Mouse (Mus musculus): ENCODE results near the gene Epc2. TPM values are rescaled to one million over a fixed set of nuclear protein-coding genes. Genes with fewer than 3 reads are reported as not detected.
A peak's percentile ranks its signal among the peaks of the same experiment; 100 is the strongest.

Epc2 gene
- total and polyA plus RNA-seq, 3 experiments: 5.9 to 19.3 (median 17.6) TPM

DNA sequence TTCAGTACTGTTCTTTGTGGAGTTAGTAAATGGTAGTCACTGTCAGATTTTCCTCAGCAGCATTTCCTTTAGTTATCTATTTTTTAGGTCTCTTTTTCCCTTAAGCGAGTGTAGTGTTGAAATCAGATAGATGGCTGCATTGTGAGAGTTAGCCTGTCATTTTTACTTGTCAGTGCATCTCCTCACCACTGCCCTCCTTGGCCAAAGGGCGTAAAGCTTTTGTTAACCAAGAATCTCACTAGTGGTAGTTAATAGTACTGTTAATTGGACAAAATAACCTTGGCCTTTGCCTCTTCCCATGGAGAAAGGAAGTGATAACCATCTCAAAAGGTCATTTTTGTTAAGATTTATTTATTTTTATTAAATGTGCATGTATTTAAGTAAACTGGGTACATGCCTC is 6.5 kb downstream of the Epc2 start:
- 65% methylated on average over 2 of the region's 2 CpGs for WGBS
- Histone ChIP-seq H3K4me1 (ENCODE audit: control insufficient read depth, insufficient read depth, low read length) (peaks cover 6% of the 10 kb centered on the region), H3K36me3 (ENCODE audit: control insufficient read depth, insufficient read depth, low read length) (peaks cover 2% of the 10 kb centered on the region; the same call in 1 of the 2 replicates), H3K79me2 (replicated peaks; ENCODE audit: control insufficient read depth, insufficient read depth, low read length) (peaks cover 11% of the 10 kb centered on the region), H3K9ac (ENCODE audit: low read depth, low read length) (no peak overlapping the region), H3K27ac (no peak overlapping the region), H3K27me3 (ENCODE audit: control insufficient read depth, insufficient read depth, low read length) (no peaks in the 10 kb centered on the region), H3K4me3 (no peak overlapping the region)
- TF ChIP-seq CTCF (IDR thresholded peaks at IDR 0.05) (peak; percentile 18; the same call in 1 of the 2 replicates), POLR2A (IDR thresholded peaks at IDR 0.05; ENCODE audit: insufficient read depth, low read depth, low read length) (no peak)
- no peak for DNase-seq
- intact Hi-C loops (cut with DNase I): no loop called here

DNA sequence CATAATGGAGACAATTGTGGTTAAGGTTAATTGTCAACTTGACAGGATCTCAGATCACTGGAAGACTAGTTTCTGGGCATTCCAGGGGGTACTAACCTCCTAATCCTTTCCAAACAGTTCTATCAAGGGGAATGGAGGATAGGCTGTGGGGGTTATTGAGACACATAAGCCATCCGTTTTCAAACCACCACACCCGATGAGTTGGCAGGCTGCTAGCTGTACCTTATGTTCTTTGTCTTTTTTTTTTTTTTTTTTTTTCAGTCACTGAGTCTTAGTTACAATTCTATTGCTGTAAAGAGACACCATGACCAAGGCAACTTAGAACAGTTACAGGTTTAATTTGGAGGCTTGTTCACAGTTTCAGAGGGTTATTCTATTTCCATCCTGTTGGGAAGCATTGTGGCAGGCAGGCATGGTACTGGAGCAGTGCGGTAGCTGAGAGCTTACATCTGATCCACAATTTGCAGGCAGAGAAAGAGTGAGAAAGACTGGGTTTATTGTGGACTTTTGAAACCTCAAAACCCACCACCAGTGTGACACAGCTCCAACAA is 14.5 kb downstream of the Epc2 start:
- H3K4me3 ChIP-seq: no peak overlapping the region
- TF ChIP-seq POLR2A (IDR thresholded peaks at IDR 0.05; ENCODE audit: insufficient read depth, low read depth, low read length): no peak
- no peak for TF ChIP-seq EP300 (IDR thresholded peaks at IDR 0.05; ENCODE audit: insufficient read depth, low read depth, low read length)
- 38% methylated on average over 3 of the region's 3 CpGs for WGBS
- no peak overlapping the region for H3K9ac ChIP-seq (ENCODE audit: low read depth, low read length)
- DNase-seq: no peak
- peaks cover 3% of the 10 kb centered on the region for H3K36me3 ChIP-seq (ENCODE audit: control insufficient read depth, insufficient read depth, low read length)
- no peak overlapping the region for H3K27ac ChIP-seq
- H3K4me1 ChIP-seq (ENCODE audit: control insufficient read depth, insufficient read depth, low read length): peaks cover 6% of the 10 kb centered on the region
- no peaks in the 10 kb centered on the region for H3K27me3 ChIP-seq (ENCODE audit: control insufficient read depth, insufficient read depth, low read length)
- intact Hi-C loops (cut with DNase I): no loop called here
- peaks cover 9% of the 10 kb centered on the region for H3K79me2 ChIP-seq (replicated peaks; ENCODE audit: control insufficient read depth, insufficient read depth, low read length)

DNA sequence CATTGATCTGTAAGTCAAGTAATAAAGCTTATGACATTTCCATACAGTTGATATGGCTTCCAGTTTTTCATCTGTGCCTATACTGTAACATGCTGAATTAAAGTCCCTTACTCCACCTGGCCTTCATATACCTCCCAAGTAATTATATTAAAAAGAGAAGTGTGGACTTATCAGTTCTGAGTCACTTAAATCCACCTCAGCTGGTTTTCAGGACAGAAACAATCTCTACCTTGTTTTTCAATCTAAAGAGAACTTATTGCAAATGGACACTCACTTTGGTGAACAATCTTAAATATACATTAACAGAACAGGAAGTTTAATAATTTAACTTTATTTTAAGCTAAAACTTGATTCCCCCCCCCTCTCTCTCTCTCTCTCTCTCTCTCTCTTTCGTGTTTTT is 15.8 kb downstream of the Epc2 start:
- intact Hi-C loops (cut with DNase I): no loop called here
- Histone ChIP-seq H3K79me2 (replicated peaks; ENCODE audit: control insufficient read depth, insufficient read depth, low read length) (peaks cover 8% of the 10 kb centered on the region), H3K27me3 (ENCODE audit: control insufficient read depth, insufficient read depth, low read length) (no peaks in the 10 kb centered on the region), H3K36me3 (ENCODE audit: control insufficient read depth, insufficient read depth, low read length) (peaks cover 4% of the 10 kb centered on the region), H3K27ac (no peak overlapping the region), H3K9ac (ENCODE audit: low read depth, low read length) (no peak overlapping the region), H3K4me3 (no peak overlapping the region), H3K4me1 (ENCODE audit: control insufficient read depth, insufficient read depth, low read length) (peaks cover 8% of the 10 kb centered on the region)
- TF ChIP-seq EP300 (IDR thresholded peaks at IDR 0.05; ENCODE audit: insufficient read depth, low read depth, low read length) (no peak), CTCF (IDR thresholded peaks at IDR 0.05) (no peak), POLR2A (IDR thresholded peaks at IDR 0.05; ENCODE audit: insufficient read depth, low read depth, low read length) (no peak)
- 75% methylated on average over 1 of the region's 1 CpGs for WGBS
- no peak for DNase-seq

DNA sequence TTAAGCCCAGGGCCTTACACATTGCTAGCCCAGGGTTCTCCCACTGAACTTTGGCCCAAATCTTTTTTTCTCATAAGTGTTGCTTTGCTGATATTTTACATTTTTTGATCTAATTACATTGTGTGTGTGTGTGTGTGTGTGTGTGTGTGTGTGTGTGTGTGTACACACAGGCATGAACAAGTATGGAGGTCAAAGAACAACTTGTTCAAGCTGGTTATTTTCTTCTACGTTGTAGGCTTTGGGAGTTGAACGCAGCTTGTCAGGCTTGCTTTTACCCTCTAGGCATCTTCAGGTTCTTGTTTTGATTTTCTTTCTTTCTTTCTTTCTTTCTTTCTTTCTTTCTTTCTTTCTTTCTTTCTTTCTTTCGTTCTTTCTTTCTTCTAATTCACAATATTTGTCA is 19.9 kb downstream of the Epc2 start:
- Histone ChIP-seq H3K4me1 (ENCODE audit: control insufficient read depth, insufficient read depth, low read length) (peaks cover 10% of the 10 kb centered on the region), H3K36me3 (ENCODE audit: control insufficient read depth, insufficient read depth, low read length) (peaks cover 8% of the 10 kb centered on the region), H3K27me3 (ENCODE audit: control insufficient read depth, insufficient read depth, low read length) (no peaks in the 10 kb centered on the region), H3K4me3 (no peak overlapping the region), H3K79me2 (replicated peaks; ENCODE audit: control insufficient read depth, insufficient read depth, low read length) (peaks cover 5% of the 10 kb centered on the region; the same call in 1 of the 2 replicates), H3K27ac (no peak overlapping the region), H3K9ac (ENCODE audit: low read depth, low read length) (no peak overlapping the region)
- WGBS: 77% methylated on average over 3 of the region's 3 CpGs
- no peak for DNase-seq
- intact Hi-C loops (cut with DNase I): no loop called here
- TF ChIP-seq POLR2A (IDR thresholded peaks at IDR 0.05; ENCODE audit: insufficient read depth, low read depth, low read length) (no peak), CTCF (IDR thresholded peaks at IDR 0.05) (no peak), EP300 (IDR thresholded peaks at IDR 0.05; ENCODE audit: insufficient read depth, low read depth, low read length) (no peak)

DNA sequence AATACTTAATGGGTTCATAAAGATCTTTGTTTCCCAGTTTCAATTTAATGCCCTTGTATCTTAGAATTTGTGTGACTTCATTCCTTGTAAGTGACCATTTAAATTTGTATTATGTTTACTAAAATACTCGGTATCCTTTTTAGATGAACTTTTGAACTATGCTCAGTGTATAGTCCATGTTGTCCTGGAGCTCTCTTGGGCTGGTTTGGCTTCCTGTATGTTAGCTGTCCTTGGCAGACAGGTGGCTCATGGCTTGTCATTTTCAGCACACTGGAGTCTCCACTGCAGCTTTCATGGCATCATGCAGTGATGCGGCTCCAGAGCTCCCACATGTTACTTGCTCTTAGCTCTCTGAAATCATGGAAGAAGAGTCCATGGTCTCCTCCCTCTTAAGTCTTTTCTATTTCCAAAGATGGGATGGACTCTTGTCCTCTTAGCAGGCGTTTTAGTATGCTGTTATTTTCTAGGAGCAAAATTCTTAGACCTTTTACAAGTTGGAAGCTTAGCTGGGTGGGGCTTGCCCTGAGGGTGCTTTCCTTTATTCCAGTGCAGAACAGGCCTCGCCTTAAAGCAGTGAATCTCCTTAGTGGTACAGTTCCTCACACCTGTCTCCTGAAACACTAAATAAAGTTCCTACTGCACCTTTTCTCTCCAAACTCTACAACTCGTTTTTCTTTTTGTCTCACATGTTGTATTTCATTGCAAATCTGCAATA is 20.5 kb downstream of the Epc2 start:
- H3K9ac ChIP-seq (ENCODE audit: low read depth, low read length): no peak overlapping the region
- no peak overlapping the region for H3K27ac ChIP-seq
- no peak for TF ChIP-seq CTCF (IDR thresholded peaks at IDR 0.05)
- TF ChIP-seq EP300 (IDR thresholded peaks at IDR 0.05; ENCODE audit: insufficient read depth, low read depth, low read length): no peak
- TF ChIP-seq POLR2A (IDR thresholded peaks at IDR 0.05; ENCODE audit: insufficient read depth, low read depth, low read length): no peak
- intact Hi-C loops (cut with DNase I): no loop called here
- no peak for DNase-seq
- 60% methylated on average over 5 of the region's 5 CpGs for WGBS
- H3K4me3 ChIP-seq: no peak overlapping the region
- peaks cover 5% of the 10 kb centered on the region; the same call in 1 of the 2 replicates for H3K79me2 ChIP-seq (replicated peaks; ENCODE audit: control insufficient read depth, insufficient read depth, low read length)
- H3K36me3 ChIP-seq (ENCODE audit: control insufficient read depth, insufficient read depth, low read length): peaks cover 8% of the 10 kb centered on the region
- peaks cover 10% of the 10 kb centered on the region for H3K4me1 ChIP-seq (ENCODE audit: control insufficient read depth, insufficient read depth, low read length)
- H3K27me3 ChIP-seq (ENCODE audit: control insufficient read depth, insufficient read depth, low read length): no peaks in the 10 kb centered on the region

- TF ChIP-seq EP300 (IDR thresholded peaks at IDR 0.05; ENCODE audit: insufficient read depth, low read depth, low read length): no peak
- no peak for TF ChIP-seq POLR2A (IDR thresholded peaks at IDR 0.05; ENCODE audit: insufficient read depth, low read depth, low read length)
- TF ChIP-seq CTCF (IDR thresholded peaks at IDR 0.05): no peak
- H3K4me3 ChIP-seq: no peak overlapping the region
- 53% methylated on average over 6 of the region's 6 CpGs for WGBS
- H3K9ac ChIP-seq (ENCODE audit: low read depth, low read length): no peak overlapping the region
- no peaks in the 10 kb centered on the region for H3K27me3 ChIP-seq (ENCODE audit: control insufficient read depth, insufficient read depth, low read length)
- no peak overlapping the region for H3K27ac ChIP-seq
- peaks cover 10% of the 10 kb centered on the region for H3K4me1 ChIP-seq (ENCODE audit: control insufficient read depth, insufficient read depth, low read length)
- no peak for DNase-seq
- peaks cover 8% of the 10 kb centered on the region for H3K36me3 ChIP-seq (ENCODE audit: control insufficient read depth, insufficient read depth, low read length)
- intact Hi-C loops (cut with DNase I): no loop called here
- peaks cover 5% of the 10 kb centered on the region; the same call in 1 of the 2 replicates for H3K79me2 ChIP-seq (replicated peaks; ENCODE audit: control insufficient read depth, insufficient read depth, low read length)
Observed at GRCm38 (mm10) chr2:49472443-49472842, 21.2 kb downstream of the Epc2 start.
